Mouse (Mus musculus) CD4-positive helper T cell, adult 2 months (primary cell): Measurements from ENCODE around the gene Ehbp1l1.
A peak's percentile ranks its signal among the peaks of the same experiment; 100 is the strongest.
"Not testable (repeated sequence)": the region's sequence is repeated elsewhere in the genome, so short reads cannot be mapped to it uniquely, and the experiment has no call there.

Source experiments
- DNase-seq: peaks from one replicate; pipeline ENCODE4 v3.0.0-alpha.2; 2012; ENCODE audit warnings: low read depth, missing footprints, low spot score

Ehbp1l1 gene

DNA sequence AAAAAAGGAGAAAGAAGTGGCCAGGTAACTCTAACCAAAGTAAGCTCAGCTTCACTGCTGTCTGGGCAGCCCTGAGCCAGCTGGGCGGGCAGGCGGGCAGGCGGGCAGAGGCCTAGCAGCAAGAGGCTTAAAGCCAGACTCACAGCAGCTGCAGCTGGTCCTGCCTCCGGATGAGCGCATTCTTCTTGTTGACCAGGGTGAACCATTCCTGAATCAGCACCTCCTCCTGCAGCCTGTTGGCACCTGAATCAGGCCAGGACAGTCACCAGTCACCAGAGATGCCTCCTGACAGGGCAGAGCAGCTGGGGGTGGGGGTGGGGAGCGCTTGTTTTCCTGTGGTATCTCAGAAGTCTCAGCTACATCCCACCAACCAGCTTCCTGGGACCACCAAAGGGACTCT is 16.0 kb downstream of the Ehbp1l1 start:
- DNase-seq = no peak

GRCm38 (mm10) chr19:5704801-5705571 is 21.1 kb downstream of the Ehbp1l1 start:
- peak; percentile 86 for DNase-seq

GRCm38 (mm10) chr19:5704163-5704800 is 21.8 kb downstream of the Ehbp1l1 start, which contains the start of gene Kcnk7:
Kcnk7 (plus strand) TSS chr19:5704367.
- DNase-seq = peak; percentile 90

GRCm38 (mm10) chr19:5695849-5696462 is 30.2 kb downstream of the Ehbp1l1 start:
- DNase-seq = no peak

DNA sequence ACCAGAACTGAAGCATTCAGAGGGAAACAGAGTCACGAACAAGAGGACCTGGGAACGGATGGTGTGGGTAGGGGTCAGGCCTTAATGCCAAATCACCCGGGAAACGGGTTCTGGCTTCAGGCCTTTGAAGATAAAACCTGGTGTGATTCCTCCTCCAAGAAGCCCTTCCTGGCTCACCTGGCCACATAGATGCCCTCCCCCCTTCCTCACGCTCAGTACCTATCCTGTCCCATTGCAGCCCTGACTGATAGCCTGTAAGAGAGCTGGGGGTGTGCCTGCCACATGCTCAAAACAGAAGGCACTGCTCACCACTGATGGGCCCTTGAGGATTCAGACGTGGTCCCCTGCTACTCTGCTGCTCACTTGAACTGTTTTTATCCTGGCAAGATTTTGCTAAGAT is 32.3 kb downstream of the Ehbp1l1 start:
- no peak for DNase-seq

GRCm38 (mm10) chr19:5692913-5693396 is 33.2 kb downstream of the Ehbp1l1 start:
- no peak for DNase-seq

DNA sequence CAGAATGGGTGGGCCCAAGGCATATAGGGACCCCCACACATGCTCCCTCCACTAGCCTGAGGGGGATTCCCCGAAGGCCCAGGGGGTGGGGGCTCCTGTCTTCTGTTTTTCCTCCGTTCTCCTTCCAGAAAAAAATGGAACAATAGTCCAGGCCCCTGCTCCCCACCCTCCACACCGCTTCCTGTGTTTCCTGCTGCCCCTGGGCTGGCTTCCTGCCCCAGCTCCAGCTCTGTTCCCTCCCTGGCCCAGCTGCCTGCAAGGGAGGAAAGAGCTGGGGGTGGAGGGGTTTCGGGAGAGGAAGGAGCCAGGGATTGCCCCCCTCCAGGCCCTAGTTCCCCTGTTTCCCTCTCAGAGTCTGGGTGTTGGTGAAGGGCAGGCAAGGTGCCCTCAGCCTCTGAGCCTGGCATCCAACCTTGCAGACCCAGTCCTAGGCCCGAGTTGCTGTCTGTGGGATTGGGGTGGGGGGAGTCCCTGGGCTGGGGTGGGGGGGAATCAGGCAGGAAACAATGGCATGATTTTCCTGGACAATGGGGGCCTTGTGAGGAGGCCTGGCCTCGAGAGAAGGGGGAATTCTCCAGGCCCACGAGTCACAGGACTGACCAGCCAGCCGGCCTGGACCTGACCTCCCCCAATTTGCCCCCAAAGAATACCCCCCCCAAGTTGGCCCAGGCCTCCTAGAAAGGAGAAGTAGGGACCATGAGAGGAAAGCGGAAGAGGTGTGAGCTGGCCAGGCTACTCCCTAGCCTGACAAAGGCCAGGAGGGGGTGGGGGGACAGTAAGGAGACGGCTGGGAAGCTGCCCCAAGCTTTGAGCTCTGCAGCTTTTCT is 33.8 kb downstream of the Ehbp1l1 start:
- DNase-seq = no peak

DNA sequence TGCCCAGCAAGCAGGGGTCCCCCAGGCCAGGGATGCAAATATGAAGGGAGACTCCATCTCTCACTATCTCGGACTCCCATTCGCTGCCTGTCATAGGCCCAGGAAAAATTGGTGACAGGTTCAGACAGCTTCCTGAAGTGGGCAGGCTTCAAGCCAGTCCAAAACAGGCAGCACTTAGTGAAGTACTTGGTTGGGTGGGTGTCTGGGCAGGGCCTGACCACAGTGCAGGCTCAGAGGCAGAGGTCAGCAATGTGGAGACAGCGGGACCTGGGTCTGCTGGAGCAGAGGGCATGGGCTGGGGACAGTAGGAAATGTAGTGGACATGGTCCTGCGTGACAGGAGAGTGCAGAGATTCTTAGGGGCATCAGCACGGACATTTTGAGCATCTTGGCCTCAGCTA is 34.5 kb downstream of the Ehbp1l1 start:
- DNase-seq = no peak

- DNase-seq = no peak
These were observed 35.8 kb downstream of the Ehbp1l1 start for GRCm38 (mm10) chr19:5690343-5690735.

DNA sequence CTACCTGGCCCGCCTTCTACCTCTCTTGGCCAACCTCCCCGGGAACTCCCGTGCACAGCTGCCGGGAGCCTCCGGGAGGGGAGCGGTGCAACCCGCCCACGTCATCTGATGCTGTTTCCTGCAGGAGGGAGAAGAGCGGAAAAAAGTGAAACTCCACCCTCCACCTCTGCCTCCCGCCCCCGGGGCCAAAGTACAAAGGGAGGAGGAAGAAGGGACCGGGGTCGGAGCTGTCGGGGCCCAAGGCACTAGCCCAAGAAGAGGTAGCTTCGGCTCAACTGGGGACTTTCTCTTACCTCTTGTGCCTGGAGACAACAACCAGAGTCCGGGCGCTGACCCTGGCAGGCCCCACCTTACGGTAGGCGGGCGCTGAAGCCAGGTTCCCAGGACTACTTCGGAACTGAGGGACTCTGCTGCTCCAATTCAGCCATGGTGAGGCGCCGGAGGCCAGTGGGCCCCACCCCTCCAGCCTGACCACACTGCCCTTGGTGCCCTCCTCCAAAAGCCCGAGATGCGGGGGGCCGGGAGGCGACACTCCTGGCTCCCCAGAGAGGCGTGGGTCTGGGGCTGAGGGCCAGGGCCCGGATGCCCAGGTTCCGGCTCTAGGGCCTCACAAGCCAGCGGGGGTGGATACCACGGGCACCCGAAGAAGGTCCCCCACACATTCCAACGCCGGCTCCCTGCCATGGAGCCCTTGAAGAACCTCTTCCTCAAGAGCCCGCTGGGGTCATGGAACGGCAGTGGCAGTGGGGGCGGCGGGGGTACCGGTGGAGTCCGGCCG is 36.4 kb downstream of the Ehbp1l1 start:
- DNase-seq = peak; percentile 97

DNA sequence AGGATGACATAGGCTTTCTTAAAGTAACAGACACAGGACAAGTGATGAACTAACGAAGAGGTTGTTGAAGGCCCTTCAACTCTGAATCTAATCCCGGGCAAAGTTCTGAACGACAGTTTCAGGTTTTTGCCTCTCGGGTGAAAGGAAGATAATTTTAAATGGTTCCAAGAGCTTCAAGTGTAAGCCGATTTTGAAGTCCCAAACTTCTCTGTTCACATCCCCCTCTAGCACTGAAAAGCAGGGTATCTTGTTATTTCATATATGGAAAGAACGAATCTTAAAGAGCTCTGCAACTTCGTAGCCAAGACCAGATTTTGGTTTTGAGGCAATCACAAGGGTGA is 37.1 kb downstream of the Ehbp1l1 start:
- DNase-seq = no peak

DNA sequence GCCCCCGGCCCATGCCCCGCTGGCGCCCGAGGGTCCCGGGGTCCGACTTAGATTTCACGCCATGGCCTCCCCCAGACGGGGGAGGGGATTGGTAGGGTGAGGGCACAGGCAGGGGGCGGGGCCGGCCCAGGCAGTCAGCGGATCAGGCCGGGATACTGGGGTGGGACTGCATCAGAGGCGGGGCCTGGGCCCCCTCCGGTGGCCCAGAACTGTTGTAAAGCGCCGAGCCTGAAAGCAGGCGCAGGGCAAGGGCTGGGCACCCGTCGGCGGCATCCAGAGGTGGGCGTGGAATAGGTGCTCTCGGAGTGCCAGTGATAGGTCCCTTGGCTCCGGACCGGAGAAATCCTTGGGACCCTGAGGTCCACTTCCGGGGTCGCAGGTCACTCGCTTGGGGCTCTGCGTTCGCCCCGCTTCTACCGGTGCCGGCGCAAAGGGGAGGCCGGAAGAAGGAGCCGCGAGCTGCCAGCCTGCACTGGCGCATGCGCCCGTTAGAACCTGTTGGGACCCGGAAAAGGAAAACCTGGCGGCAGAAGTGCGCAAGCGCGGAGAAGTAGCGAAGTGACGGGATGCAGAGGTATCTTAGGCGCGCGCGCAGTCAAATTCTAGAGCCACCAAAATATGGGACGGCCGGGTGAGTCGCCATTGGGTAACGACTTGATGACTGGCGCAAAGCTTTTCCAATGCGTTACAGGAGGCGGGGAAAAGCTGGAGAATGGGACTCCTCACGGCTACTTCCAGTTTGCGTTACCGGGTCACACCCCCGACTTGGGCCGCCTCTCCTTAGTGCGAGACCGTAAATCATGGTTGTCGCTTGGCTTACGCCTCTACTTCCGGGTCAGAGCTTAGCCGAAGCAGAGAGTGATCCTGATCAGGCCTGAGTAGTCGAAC is 37.7 kb downstream of the Ehbp1l1 start, which contains the start of the genes Map3k11 and Pcnx3:
Gene Map3k11 (plus strand): TSS at position 543 of the 888 bp plus-strand sequence.
Gene Pcnx3 (minus strand): TSS at position 709 of the 888 bp plus-strand sequence.
- DNase-seq = peak; percentile 99

DNA sequence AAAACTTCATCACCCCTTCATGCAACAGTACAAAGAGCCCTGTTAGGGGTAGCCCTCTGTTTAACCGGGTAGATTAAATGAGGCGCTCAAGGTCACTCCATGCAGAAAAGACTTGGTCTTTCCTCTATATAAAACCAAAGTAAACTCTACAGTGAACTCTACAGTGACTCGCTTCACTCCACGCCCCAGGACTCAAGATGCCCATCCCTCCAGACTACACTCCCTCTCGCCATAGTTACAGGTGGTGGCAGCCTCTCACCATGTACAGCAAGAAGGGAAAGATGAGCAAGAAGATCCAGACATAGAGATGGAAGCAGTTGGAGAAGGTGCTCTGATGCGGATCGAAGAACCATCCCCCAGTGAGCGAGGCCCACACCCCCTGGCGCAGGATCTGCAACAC is 38.4 kb downstream of the Ehbp1l1 start:
- DNase-seq = no peak

DNA sequence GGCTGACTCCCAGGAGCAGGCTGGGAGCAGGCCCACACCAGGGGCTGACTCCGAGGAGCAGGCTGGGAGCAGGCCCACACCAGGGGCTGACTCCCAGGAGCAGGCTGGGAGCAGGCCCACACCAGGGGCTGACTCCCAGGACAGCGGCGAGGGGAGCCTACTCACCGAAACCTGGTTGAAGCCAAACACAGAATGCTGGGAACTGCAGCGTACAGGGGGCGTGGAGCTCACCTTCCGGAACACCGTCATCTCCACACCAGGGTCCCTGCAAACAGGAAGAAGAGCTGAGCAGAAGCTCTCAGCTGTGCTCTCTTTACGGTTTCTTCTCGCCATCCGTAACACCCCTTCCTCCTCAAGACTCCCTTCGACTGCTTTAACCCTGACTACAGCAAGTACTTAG is 39.2 kb downstream of the Ehbp1l1 start:
- DNase-seq = not testable (repeated sequence)

DNA sequence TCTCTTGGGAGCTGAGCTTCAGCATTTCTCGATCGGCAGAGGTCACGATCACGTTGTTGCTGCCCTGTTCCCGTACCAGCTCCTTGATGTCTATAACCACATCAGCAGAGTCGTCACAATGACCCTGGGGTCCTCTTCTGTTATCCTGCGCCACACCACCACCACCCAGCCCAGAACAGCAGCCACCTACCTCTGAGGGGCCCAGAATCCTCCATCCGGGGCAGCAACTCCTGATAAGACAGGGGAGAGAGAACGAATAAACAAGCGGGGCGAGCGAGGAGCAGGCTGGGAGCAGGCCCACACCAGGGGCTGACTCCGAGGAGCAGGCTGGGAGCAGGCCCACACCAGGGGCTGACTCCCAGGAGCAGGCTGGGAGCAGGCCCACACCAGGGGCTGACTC is 39.7 kb downstream of the Ehbp1l1 start:
- DNase-seq = no peak

GRCm38 (mm10) chr19:5685861-5686260 is 40.3 kb downstream of the Ehbp1l1 start:
- DNase-seq = no peak

GRCm38 (mm10) chr19:5685431-5685830 is 40.7 kb downstream of the Ehbp1l1 start:
- DNase-seq = no peak

GRCm38 (mm10) chr19:5684985-5685384 is 41.1 kb downstream of the Ehbp1l1 start:
- DNase-seq = no peak

GRCm38 (mm10) chr19:5684236-5684635 is 41.9 kb downstream of the Ehbp1l1 start:
- no peak for DNase-seq

DNA sequence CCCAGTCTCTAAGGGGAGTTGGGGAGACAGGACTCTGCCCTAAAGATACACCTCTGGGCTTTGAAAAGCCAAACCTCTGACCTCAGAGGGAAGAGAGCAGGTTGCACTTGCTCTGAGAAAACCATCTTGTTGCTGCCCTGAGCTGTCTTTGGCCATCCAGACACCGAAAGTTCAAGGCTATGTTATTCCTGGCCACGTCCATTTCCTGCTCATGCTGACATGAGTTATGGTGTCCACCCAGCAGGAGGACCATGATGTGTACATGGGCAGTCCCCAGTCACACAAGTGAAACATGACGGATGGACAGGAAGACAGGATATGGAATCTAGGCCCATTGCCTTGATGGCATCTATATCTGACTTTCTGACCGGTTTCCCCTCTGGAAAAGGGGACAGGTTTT is 45.7 kb downstream of the Ehbp1l1 start:
- no peak for DNase-seq
